Mouse (Mus musculus): ENCODE measurements around the gene Tas1r3.

The Tas1r3 gene

DNA sequence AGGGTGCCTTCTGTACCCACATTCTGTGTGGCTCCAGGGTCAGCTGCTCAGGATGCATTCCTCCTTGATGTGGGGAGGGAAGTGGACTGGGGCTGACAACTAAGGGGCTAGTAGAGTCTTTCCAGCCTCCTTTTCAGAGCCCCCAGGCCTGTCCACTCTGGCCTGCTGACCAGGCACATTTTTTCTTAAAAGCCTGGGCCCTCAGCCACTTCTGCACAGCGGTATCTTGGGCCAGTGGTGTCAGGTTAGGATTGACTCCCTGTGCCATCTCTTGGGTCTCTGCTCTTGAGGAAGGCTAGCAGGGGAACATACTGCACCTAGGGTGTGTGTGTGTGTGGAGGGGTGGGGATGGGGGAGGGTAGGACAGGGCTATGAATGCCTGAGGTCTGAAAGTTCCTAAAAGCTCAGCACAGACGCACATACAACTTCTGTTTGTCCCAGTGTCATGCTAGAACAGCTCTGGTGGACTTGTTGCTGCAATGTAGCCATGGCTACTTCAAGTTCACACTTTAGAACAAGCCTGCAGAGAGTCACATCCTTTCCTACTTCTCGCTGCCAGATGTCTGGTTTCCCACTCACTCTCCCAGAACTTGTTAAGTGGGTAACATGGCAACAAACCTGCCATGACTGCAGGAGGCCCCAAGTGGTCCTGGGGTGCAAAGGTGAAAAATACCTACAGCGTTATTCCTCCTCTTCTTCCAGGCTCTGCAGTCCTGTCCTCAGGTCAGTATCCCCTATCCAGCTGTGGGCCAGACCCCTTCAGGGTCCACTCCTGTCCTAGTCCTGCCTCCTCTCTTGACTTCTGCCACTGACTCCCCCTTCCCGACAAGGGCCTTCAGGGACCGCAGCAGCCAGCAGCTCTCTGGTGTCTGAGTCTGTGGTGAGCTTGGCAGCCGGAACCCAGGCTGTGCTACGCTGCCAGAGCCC, 22.8 kb downstream of the Tas1r3 start:
- DNase-seq = no peak

DNA sequence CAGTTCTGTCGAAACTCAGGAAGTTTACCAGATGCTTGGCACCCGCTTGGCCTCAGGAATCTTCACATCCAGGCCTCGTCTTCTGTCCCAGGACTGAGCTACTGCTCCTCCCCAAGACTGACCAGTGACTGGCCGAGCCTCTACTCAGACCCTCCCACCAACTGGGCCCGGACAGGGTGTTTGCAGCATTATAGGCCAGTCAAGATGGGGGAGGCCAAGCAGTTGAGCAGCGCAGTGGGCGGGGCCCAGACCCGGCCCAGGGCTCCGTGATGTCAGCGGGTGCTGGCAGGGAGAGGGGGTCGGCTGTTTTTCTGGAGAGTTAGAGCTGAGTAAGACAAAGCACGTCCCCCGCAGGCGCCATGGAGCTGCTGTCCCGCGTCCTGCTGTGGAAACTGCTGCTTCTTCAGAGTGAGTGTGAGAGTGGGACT, 23.7 kb downstream of the Tas1r3 start, which contains the start of gene Mxra8:
Gene Mxra8, plus strand, starts transcription at position 198 of the 428 bp plus-strand sequence.
- peak; percentile 92 for DNase-seq

DNA sequence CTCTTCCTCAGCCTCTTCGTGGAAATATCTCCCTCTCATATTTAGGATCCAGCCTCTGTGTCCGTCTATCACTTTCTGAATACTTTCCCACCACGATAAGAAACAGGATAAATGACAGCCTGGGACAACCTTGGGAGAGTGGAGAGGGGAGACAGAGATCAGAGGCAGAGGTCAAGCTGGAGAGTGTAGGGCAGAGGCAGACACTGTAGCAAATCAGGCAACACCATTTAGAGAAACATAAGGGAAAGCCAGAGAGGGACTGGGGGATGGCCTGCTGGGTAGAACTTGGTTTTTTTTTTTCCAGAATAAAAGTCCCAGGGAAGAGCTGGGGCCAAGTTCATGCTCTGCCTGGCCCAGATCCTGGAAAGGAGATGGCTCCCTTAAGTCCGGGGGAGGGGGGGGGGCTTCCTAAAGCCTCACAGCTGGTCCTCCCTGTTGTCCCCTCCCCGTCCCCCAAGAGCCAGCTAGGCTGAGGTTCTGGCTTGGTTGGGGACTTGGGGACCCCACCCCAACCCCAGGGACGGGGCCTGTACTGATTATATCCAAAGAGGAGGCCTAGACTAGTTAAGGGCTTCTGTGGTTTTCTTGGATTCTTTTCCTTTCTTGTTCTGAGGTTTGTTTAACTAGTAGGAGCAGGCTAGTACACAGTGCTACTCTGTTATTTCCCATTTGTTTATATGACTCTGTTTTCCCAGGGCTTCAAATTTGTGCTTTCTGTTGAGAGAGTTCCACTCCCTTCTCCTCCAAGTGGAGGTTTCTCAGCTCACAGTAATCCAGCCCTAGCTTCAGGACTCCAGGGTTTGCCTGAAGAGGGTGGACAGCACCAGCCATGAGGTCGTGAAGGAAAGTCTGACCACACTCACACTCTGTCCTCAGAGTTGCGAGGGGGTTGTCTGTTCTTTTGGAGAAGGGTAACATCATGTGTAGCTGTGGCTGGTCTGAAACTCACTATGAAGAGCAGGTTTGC, 24.7 kb downstream of the Tas1r3 start:
- no peak for DNase-seq

DNA sequence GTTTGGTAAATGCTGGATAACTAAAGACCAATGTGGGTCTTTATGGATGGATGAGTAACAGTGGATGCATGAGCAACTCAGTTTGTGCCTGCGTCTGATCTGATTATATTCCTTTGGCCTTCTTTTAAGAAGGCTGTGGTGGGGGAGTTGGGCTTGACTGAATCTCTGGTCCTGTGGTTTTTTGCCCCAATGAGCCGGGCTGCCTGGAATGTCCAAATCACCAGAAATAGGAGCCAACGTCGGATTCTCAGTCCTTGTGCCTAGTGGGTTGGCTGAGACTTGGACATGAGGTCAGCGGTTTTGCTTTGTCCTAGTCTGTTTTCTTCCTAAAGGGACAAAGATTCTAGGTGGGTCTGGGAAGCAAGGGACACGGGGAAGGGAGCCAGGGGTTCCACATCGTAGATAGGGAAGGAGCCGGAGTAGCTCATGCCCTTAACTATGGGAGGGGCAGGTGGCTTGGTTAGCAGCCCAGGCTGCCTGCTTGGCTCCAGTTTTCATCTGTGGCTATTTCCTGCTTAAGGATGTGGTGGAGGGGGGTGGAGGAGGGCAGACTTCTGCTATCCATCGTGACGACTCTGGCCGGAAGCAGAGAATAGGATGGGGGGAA, 25.7 kb downstream of the Tas1r3 start:
- no peak for DNase-seq

DNA sequence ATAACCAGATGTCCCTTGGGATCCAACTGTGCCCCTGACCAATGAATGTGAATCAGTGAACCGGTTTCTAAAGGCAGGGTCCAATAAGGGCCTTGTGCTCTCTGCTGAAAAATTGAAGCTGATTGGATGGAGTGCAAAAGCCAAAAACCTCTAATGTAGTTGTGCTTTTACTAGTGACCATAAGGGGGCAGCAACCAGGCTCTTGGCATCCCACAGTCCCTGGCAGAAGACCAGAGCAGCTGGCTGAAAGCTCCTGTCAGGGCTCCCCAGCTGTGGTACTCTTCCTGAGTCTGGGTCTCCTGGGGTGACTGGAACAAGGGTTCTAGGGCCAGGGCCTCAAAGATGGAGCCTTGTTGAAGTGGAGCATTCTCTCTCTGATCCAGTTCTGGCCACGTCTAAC, 29.3 kb downstream of the Tas1r3 start:
- peak; percentile 85 for DNase-seq

DNA sequence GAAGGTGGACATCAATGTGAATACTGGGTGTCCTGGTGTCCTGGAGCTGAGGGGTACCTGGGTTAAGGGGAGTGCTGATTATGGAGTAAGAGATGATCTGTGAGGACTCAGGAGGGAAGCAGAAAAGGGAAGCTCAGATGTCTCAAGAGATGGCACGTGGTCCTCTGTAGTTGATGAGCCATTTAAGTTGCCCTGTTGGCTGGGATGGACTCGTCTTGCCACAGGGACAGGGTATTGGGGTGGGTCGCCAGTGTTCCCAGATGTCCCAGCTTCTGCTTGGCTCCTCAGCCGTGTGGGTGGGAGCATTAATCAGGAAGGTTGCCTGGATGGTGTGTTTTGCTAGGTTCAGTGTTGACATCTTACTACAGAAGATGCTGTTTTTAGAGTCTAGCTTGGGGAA, 29.9 kb downstream of the Tas1r3 start:
- no peak for DNase-seq

DNA sequence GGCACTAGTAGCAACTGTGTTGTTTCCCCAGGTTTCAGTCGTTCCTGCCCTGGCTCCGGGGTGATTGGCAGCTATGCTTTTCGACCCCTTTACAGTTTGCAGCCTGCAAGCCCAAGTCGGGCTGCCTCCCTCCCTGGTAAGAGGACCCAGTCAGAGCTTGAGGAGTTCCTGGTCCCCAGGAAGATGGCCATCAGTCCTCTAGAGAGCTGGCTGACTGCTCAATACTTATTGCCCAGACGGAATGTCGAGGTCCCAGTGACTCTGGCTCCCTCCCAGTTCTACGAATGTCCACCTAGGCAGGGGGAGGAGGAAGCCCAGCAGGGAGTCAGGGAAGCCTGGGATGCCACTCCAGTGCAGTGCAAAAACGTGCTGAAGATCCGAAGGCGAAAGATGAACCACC, 30.8 kb downstream of the Tas1r3 start:
- DNase-seq = no peak

DNA sequence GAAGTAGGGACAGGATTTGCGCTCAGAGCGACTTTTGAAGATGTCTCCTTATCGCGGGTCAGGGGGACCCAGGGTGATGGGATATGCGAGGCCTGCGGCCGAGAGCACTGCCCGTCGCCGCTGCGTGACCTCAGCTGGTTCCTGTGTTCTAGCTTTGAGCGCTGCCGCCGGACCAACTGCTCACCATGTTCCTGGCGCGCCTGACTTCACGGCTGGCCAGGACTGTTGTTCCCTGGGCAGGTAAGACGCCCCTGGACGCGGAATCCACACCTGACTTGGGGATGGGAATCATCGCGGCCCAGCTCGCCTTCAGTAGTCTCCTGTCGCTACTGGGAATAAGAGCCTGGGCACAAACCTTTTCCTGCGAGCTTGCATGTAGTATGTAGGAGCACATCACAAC, 31.3 kb downstream of the Tas1r3 start:
- no peak for DNase-seq

DNA sequence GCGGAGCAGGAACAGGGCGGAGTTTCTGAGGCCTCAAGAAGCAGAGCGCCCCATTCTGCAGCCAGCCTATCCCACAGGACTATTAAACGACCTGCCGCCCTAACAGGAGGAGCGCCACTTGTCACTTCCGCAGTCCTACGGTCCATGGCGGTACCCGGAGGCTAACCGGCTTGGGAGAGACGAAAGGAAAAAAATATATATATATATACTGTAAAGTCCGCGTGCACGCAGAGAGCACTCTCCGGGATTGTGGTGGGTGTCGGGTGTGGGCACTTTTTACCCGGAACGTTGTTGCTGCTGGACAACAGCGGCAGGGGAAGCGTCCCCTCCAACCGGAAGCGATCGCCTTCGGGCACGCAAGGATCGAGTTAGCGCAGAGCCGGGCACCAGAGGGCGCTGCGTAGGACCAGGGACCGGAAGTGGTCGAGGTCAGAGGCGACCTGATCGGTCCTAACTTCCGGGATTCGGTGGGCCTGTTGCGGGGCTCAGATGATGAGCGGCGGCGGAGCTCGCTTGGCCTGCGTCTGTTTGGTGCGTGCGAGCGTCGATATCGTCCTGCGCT, 31.9 kb downstream of the Tas1r3 start, which contains the start of gene Aurkaip1:
Gene Aurkaip1, plus strand, starts transcription at position 68 of the 562 bp plus-strand sequence.
- DNase-seq = peak; percentile 98

DNA sequence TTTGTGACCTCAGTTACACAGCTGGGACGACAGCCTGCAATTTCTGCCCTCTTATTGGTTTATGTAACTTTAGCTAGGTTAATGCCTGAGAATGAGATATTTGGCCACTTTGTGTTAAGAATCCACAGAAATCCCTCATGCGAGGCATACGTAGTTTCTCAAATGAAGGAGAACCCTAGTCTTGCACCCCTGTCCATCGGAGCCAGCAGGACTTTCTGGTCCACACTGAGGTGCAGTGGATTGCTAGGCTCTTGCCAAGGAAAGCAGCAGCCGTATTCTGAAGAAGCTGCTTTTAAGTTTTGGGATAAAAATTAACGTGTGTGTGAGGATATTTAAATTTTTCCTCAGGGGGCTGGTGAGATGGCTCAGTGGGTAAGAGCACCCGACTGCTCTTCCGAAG, 32.6 kb downstream of the Tas1r3 start:
- DNase-seq = no peak

DNA sequence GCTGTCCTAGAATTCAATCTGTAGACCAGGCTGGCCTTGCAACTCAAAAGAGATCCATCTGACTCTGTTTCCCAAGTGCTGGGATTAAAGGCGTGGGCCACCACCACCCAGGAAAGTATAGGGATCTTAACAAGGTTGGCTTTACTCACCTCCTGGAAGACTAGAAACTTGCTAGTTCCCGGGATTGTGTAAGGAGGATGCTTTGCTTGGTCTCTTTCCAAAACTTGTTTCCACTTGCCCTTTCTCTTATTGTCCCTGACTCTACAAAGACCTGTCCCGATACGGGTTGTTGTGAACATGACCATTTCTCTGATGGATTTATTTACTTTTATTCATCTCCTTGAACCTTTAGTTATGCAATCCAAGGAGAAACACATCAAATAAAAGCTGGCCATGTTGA, 33.3 kb downstream of the Tas1r3 start:
- no peak for DNase-seq

DNA sequence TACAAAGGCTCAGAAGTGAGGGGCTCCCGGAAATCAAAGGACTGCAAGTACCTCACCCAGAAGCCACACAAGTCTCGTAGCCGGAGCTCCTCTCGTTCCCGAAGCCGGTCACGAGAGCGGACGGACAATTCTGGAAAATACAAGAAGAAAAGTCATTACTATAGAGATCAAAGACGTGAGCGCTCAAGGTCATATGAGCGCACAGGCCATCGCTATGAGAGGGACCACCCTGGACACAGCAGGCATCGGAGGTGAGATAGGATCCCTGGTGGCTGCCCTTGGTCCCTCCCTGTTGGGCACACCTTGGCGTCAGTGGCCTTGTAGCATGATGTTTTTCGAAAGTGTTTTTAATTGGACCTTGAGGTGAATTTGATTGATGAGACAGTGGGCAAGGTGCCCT, 39.7 kb downstream of the Tas1r3 start:
- no peak for DNase-seq

DNA sequence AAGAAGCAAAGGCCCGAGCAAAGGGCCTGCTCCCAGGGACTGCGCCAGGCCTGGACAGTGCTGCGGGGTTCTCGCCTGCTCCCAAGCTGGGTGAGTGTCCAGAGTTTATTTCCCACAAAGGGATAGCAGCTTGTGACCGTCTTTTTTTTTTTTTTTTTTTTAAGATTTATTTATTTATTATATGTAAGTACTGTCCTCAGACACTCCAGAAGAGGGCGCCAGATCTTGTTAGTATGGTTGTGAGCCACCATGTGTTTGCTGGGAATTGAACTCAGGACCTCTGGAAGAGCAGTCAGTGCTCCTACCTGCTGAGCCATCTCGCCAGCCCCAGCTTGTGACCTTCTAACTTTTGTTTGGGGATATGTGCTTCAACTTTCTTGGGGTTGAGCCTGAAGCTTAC, 42.1 kb downstream of the Tas1r3 start:
- no peak for DNase-seq

DNA sequence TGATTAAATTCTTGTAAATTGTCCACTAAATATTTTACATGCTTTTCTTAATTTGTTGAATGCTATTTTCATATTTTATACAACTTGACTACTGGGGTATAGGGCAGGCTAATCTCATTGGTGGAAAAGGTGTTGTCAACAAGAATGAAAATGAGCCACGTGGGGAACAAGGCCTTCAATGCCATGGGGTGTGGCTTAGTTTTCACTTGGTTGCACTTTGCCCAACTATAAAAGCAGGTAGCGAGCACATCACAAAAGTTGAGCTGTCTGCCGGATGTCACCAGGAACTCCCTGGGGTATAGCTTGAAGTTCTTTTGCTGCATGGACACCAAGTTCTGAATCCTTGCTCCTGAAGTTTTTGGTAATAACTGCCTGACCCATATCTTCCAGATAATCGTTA, 45.6 kb downstream of the Tas1r3 start:
- DNase-seq = no peak

DNA sequence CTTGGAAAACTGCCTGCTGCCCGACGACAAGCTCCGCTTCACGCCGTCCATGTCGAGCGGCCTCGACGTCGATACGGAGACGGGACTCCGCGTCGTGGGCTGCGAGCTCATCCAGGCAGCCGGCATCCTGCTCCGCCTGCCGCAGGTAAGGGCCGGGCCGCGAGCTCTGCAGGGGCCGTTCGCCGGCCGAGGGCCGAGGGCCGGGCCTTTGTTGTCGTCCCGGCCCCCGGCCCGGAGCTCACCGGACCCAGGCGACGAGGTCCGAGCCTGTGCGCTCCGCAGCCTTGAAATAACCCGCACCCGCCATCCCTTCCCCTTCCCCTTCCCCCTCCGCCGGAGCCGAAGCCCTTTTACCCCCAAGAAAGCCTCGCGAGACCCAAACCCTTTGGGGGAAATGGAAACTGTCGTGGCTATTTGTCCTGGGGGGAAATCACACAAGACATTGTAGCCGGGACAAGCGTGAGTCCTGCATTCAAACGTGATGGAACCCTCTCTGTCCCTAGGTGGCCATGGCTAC, 50.4 kb downstream of the Tas1r3 start:
- peak; percentile 60 for DNase-seq

DNA sequence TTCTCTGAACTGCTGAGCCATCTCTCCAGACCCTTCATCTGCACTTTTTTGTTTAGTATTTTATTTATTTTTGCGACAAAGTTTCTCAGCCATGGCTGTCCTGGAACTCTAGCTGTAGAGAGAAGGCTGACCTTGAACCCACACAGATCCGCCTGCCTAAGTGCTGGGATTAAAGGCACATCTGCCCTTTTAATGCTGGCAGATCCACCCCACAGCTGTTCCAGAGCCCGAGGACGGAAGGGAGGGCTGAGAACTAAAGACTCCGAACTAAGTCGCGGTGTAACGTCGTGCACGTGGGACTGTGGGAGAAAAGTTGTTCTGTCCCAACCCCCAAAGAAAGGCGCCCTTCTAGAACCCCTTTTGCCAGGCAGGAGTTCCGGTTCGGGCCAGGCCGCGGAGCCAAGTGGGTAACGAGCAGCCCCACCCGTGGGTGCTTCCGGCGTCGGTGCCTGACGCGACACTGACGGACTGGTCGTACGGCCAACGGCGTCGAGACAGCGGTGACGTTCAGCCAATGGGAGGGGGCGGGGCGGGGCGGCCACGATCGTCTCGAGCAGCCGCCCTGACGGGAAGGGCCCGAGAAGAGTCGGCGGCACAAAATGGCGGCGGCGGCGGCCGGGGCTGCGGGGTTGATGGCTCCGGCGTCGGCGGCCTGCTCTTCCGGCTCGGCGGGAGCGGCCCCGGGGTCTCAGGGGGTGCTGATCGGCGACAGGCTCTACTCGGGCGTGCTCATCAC, 51.1 kb downstream of the Tas1r3 start, which contains the start of gene Ccnl2:
Gene Ccnl2, plus strand, starts transcription at position 561 of the 736 bp plus-strand sequence.
- peak; percentile 98 for DNase-seq

Measured in embryo, embryonic 11 days (tissue).